Mouse (Mus musculus) B cell, adult 2 months (primary cell): Measurements from ENCODE around the gene Rpl28.

Experiments
- DNase-seq, 2 experiments: peaks; one replicate each; pipeline ENCODE4 v3.0.0; 2022

The Rpl28 gene

DNA sequence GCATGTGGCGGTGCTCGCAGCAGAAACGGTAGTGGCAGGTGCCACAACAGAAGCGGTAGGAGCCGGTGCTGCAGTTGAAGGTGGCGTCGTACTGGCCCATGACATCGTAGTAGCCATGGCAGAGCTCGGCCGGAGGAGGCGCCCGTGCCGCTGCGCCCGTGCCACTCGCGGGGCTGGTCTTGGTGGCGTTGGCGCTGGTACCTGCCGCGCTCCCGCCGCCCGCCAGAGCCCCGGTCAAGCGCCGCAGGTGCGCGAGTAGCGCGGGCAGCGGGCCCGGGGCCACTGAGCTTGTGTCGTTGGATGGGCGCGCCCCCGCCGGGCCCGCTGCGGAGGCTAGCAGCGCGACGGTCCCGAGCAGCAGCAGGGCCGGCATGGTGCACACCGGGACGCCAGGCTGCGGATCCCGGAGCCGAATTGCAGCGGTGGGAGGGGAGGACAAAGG is 43.7 kb downstream of the Rpl28 start:
- DNase-seq, result peak; percentile 76 to 79

DNA sequence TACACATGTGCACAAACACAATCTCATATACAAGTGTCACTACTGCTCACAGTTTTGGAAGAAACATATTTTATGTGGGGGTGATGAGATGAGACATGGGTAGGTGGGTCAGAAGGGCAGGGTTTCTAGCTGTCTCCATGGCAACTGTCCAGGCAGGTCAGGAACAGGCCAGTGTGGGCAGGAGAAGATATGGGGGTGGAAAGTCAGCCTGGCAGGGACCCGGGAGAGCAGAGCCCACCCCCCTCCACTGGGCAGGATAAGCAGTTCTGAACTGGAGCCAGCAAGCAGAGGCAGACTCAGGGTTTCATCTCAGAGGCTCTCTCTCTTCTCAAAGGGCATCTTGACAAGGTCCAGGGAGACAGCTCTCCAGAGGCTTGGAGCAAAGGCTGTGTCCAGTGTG is 45.0 kb downstream of the Rpl28 start:
- DNase-seq, result no peak

DNA sequence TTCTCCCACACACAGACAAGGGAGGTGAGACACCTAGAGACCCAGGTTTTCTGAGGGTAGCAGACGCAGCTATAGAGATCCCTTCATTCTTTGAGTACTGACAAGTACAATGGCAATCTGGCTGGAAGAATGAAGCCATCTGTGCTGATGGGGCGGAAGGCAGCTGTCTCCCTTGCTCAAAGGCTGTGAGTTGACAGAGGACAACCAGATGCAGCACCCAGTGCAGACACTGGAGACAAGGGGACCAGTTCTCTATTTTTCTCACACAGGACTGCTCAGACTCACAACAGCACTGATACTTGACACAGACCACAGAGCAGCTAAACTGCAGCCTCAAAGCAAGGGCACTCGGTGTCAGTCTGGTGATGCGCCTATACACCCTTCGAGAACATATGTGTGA is 49.4 kb downstream of the Rpl28 start:
- no peak for DNase-seq

DNA sequence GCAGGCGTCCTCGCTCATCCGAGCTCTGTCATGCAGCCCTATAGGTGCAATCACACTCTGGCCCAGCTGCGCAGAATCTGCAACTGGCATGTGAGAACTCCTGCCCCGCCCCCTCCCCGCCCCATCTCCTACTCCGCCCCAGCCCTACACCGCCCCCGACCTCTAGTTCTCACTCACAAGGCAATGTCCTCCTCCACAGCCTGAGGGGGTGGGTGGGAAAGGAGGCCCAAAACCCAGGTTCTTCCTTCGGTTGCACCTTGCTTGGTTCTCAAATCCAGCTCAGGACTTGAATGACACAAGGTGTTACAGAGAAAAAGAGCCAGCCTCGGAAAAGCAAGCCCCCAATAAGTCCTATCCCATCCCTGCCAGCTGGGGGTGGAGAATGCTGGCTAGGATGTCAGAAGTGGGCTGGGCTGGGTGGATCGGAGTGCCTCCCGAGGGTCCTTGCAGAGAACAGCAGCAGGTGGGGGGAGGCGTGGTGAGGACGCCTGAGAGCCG is 50.0 kb downstream of the Rpl28 start:
- DNase-seq, result no peak

DNA sequence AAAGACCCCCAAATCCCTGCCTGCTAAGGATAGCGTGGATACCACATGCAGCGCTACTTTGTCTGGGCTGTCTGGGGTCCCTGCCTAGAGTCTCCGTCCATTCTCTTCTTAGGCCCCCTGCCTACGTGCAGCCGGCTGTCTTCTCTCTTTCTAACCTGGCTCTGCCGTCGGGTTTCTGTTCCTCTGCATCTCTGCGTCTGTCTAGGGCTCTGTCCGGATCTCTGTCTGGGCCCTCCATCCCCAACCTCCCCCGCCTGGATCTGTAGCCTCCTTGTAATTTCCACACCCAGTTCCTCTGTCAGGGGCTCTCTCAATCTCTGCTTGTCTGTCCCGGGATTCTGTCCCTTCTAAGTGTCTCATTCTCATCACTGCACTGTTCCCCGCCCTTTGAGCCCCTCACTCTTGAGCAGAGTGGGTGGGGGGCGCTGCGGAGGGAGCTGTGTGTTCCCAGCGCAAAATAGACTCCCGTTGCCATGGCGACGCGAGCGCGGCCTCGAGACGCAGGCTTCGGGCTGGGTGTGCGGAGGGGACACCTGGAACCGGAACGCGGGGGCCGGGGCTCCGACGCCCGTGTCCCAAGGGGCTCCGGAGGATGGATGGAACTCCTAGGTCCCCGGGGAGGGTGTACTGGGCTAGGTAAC is 51.0 kb downstream of the Rpl28 start:
- DNase-seq, result no peak

DNA sequence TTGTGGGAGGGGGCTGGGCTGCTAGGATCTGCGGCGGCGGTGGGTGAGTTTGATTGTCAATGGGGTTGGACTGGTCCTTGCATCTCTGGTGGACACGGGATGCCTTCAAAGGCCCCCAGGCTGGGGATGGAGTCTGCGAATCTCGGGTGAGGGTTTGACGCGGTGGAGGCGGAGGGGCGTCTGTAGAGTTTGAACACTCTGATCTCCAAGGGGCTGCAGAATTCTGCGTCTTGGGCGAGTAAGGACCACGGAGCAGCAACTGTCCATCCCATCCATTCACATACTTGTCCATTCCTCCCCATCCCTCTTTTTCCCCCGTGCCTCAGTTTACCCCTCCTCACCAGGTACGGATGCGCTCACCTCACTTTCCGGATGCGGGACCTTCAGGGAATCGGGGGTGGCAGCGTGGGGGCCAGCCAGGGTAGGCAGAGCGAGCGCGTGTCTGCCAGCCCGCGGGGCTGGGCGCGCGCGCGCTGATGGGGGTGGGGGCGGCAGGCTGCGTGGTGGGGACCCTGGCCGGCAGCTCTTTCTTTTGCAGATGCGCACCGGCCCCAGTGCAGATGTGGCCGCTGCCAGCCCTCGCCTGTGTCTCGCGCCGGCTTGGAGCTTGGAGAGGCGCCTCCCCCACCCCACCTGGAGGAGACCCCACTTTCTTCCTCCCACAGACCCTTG is 51.7 kb downstream of the Rpl28 start, which contains the start of gene Shisa7:
TSS of gene Shisa7 (minus strand) at position 452 of the 672 bp plus-strand sequence.
- no peak for DNase-seq
